In the genomic region with DNA sequence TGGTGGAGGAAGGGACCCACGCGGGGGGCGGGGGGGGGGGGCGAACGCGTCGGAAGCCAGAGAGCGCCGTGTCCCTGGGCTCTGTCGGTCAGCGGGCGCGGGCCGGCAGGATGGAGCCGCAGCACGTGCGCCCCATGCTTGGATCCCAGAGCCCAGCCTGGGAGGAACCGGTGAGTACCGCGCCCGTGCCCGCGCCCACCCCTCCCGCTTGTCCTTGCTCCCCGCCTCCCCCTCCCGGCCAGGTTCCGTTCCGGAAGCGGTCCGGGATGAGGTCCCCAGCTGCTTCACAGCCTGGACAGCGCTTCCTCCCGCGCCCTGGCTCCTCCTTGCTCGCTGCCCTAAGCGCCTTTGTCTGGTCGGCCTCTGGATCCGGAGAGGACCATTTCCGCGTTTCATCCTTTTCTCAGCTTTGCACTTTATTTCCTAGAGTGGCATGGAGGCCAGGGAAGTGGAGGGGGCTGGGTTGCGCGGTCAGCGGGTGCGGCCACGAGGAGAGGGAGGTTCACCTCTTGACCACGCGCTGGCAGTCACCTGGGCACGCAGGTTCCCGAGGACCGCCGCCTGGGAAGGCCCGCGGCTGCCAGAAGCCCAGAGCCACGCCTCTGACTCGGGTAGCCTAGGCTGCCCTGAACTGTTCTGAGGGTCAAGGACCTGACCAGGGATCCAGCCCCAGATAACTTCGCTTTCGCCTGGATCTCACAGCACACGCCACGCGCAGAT, we compare ENCODE assay signal across 12 mouse cellular contexts. TPM values are rescaled to one million over a fixed set of nuclear protein-coding genes. Genes with fewer than 3 reads are reported as not detected.
DNase-seq lines count a peak whose midpoint lies in the region; ATAC-seq and TF ChIP-seq lines count a peak whose summit lies in the region.
"Not testable (repeated sequence)": the region's sequence is repeated elsewhere in the genome, so short reads cannot be mapped to it uniquely, and the experiment has no call there.
"Had no signal": no experiment of that assay in that cellular context is flagged by ENCODE, and none has a peak within 500 bp of the region (broad histone marks: within the 10 kb centered on the region; RNA-seq: fewer than 3 reads in every experiment).

TSS of gene Gm2974 (plus strand) at position 86 of the 720 bp plus-strand sequence.

- H3K27me3 ChIP-seq in embryonic facial prominence, embryonic 14.5 days (replicated peaks; ENCODE audit: control insufficient read depth, insufficient read depth, low read length); heart, adult 2 months (ENCODE audit: control insufficient read depth, insufficient read depth, low read length); hindbrain, embryonic 12.5 days; lung, embryonic 15.5 days; neural tube, embryonic 13.5 days: not testable (repeated sequence)

- TF ChIP-seq EP300 in heart, adult 2 months (IDR thresholded peaks at IDR 0.05; ENCODE audit: insufficient read depth, low read depth, low read length) = not testable (repeated sequence)

- not testable (repeated sequence) for TF ChIP-seq POLR2A in heart, adult 2 months (IDR thresholded peaks at IDR 0.05; ENCODE audit: insufficient read depth, low read depth, low read length)

- H3K4me1 ChIP-seq in embryonic facial prominence, embryonic 14.5 days (ENCODE audit: control insufficient read depth, insufficient read depth, low read length); heart, adult 2 months (ENCODE audit: control insufficient read depth, insufficient read depth, low read length); hindbrain, embryonic 12.5 days; lung, embryonic 15.5 days; neural tube, embryonic 13.5 days (replicated peaks): not testable (repeated sequence)

- peak; percentile 4 for DNase-seq in adrenal gland, postnatal 25 days
- DNase-seq in embryonic facial prominence, embryonic 14.5 days (ENCODE audit: low spot score) = peak; percentile 0
- peak; percentile 12 to 23 for DNase-seq in heart, adult 2 months
- DNase-seq in kidney, postnatal 4 days = peak; percentile 26 to 50
- peak; percentile 21 for DNase-seq in testis, postnatal 14 days (ENCODE audit: low spot score)

- peak within 1 kb of the TSS; percentile 54 for H3K4me2 ChIP-seq in embryonic facial prominence, embryonic 14.5 days (ENCODE audit: low read depth, low read length)
- H3K4me2 ChIP-seq in hindbrain, embryonic 12.5 days (replicated peaks) = peak within 1 kb of the TSS; percentile 66
- peak within 1 kb of the TSS; percentile 55 for H3K4me2 ChIP-seq in lung, embryonic 15.5 days
- peak within 1 kb of the TSS; percentile 57 for H3K4me2 ChIP-seq in neural tube, embryonic 13.5 days

- intact Hi-C loops in heart, adult 2 months (cut with DNase I) = not testable (repeated sequence)

- not testable (repeated sequence) for H3K36me3 ChIP-seq in embryonic facial prominence, embryonic 14.5 days (ENCODE audit: control insufficient read depth, insufficient read depth, low read length); heart, adult 2 months (ENCODE audit: control insufficient read depth, insufficient read depth, low read length); hindbrain, embryonic 12.5 days; lung, embryonic 15.5 days; neural tube, embryonic 13.5 days

- peak within 1 kb of the TSS; percentile 34; the same call in 1 of the 2 replicates for H3K9ac ChIP-seq in embryonic facial prominence, embryonic 14.5 days (ENCODE audit: low read depth, low read length)
- not testable (repeated sequence) for H3K9ac ChIP-seq in heart, adult 2 months (ENCODE audit: low read depth, low read length); lung, embryonic 15.5 days
- H3K9ac ChIP-seq in hindbrain, embryonic 12.5 days = peak within 1 kb of the TSS; percentile 43
- peak within 1 kb of the TSS; percentile 63 for H3K9ac ChIP-seq in neural tube, embryonic 13.5 days

- not testable (repeated sequence) for TF ChIP-seq CTCF in heart, adult 2 months (IDR thresholded peaks at IDR 0.05)

- H3K79me2 ChIP-seq in heart, adult 2 months (replicated peaks; ENCODE audit: control insufficient read depth, insufficient read depth, low read length) = not testable (repeated sequence)

- peak within 1 kb of the TSS; percentile 27 for H3K4me3 ChIP-seq in embryonic facial prominence, embryonic 14.5 days (ENCODE audit: low read depth, low read length)
- not testable (repeated sequence) for H3K4me3 ChIP-seq in heart, adult 2 months
- H3K4me3 ChIP-seq in hindbrain, embryonic 12.5 days = peak within 1 kb of the TSS; percentile 39
- peak within 1 kb of the TSS; percentile 25 for H3K4me3 ChIP-seq in lung, embryonic 15.5 days
- peak within 1 kb of the TSS; percentile 40 for H3K4me3 ChIP-seq in neural tube, embryonic 13.5 days

- H3K27ac ChIP-seq in embryonic facial prominence, embryonic 14.5 days (replicated peaks; ENCODE audit: low read depth, low read length); heart, adult 2 months; hindbrain, embryonic 12.5 days; lung, embryonic 15.5 days; neural tube, embryonic 13.5 days (replicated peaks): not testable (repeated sequence)

- H3K9me3 ChIP-seq in embryonic facial prominence, embryonic 14.5 days (ENCODE audit: control insufficient read depth, low read length); hindbrain, embryonic 12.5 days (replicated peaks); lung, embryonic 15.5 days; neural tube, embryonic 13.5 days: not testable (repeated sequence)

- ATAC-seq in embryonic facial prominence, embryonic 14.5 days (ENCODE audit: low read depth); hindbrain, embryonic 12.5 days (ENCODE audit: low FRiP score); lung, embryonic 15.5 days (ENCODE audit: borderline replicate concordance, extremely low read depth, low FRiP score, low TSS enrichment); neural tube, embryonic 13.5 days (ENCODE audit: low read depth): not testable (repeated sequence)

- 14% methylated on average over 23 of the region's 59 CpGs for WGBS in embryonic facial prominence, embryonic 14.5 days
- WGBS in heart, adult 2 months = 14% methylated on average over 48 of the region's 59 CpGs
- WGBS in hindbrain, embryonic 12.5 days = 18% methylated on average over 28 of the region's 59 CpGs
- WGBS in lung, embryonic 15.5 days = 13% methylated on average over 28 of the region's 59 CpGs
- 20% methylated on average over 31 of the region's 59 CpGs for WGBS in neural tube, embryonic 13.5 days

RNA-seq across cellular contexts. Expression of gene Gm2974, which starts in this region (rescaled TPM):
- total RNA-seq in adrenal gland, postnatal 25 days (2021) = 0.18 TPM in 1 of 2 replicates, not detected in the other
- 0.19 and 0.21 TPM in 2 replicates for polyA plus RNA-seq in embryonic facial prominence, embryonic 14.5 days (2014; fragmentation: Nextera tagmentation; extraction: Ambion mirVana)
- total RNA-seq in heart, adult 2 months (2021) = not detected
- 0.51 TPM in 1 of 2 replicates, not detected in the other for polyA plus RNA-seq in heart, adult 2 months (2012; rRNA removed)
- polyA plus RNA-seq in hindbrain, embryonic 12.5 days (2016; fragmentation: Nextera tagmentation; extraction: Ambion mirVana) = 1.6 and 2.2 TPM in 2 replicates
- 0.32 and 0.55 TPM in 2 replicates for polyA plus RNA-seq in lung, embryonic 15.5 days (2015; fragmentation: Nextera tagmentation; extraction: Ambion mirVana)
- polyA plus RNA-seq in neural tube, embryonic 13.5 days (2015; fragmentation: Nextera tagmentation; extraction: Ambion mirVana) = 4.4 and 4.9 TPM in 2 replicates
- total RNA-seq: adrenal gland, adult 8-10 months; CH12.LX; common myeloid progenitor, adult 5-6 weeks; megakaryocyte progenitor cell, adult 5-6 weeks had no signal

Comparison
In these comparisons a context has a peak if more than half of its experiments do, and no peak if none do; other contexts are left out.
1. Peak in DNase-seq in adrenal gland, postnatal 25 days; RNA of the gene not detected or under 1 TPM.
2. Peak in DNase-seq, H3K4me3 ChIP-seq, H3K9ac ChIP-seq and H3K4me2 ChIP-seq in embryonic facial prominence, embryonic 14.5 days; RNA of the gene not detected or under 1 TPM.
3. Peak in DNase-seq in heart, adult 2 months; RNA of the gene not detected or under 1 TPM.